10 mouse cellular contexts compared by ENCODE assay signal in the genomic region with DNA sequence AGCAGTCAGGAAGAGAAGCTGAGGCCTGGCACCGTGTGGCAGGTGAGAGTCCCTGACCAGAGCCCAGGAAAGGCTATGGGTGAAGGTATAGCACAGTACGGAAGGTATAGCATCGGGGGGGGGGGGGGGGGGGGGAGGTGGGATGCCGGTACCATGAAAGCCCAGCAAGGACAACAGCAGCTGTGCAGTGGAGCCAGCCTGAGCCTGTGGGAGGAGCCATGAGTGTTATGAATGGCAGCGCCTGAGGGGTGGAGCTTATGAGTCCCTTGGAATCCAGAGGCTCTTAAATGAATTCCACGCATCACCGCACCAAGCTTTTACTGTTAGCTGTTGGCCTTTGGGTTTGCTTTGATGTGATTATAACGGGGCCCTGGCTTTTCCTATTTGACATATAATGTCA.
DNase-seq lines count a peak whose midpoint lies in the region; ATAC-seq lines count a peak whose summit lies in the region.
"Had no signal": no experiment of that assay in that cellular context is flagged by ENCODE, and none has a peak within 500 bp of the region (broad histone marks: within the 10 kb centered on the region; RNA-seq: fewer than 3 reads in every experiment).

No protein-coding gene starts in this region.

- 28% methylated on average over 6 of the region's 8 CpGs for WGBS in hindbrain, embryonic 14.5 days
- WGBS in limb, embryonic 12.5 days, result 51% methylated on average over 7 of the region's 8 CpGs

- H3K4me1 ChIP-seq in hindbrain, embryonic 14.5 days (replicated peaks; ENCODE audit: control insufficient read depth, insufficient read depth, low read length), result peaks cover 21% of the 10 kb centered on the region
- H3K4me1 ChIP-seq in limb, embryonic 12.5 days (replicated peaks), result peaks cover 43% of the 10 kb centered on the region

- H3K4me2 ChIP-seq in hindbrain, embryonic 14.5 days (replicated peaks), result no peak overlapping the region
- no peak overlapping the region for H3K4me2 ChIP-seq in limb, embryonic 12.5 days

- ATAC-seq in hindbrain, embryonic 14.5 days (ENCODE audit: low FRiP score), result peak; percentile 28; the same call in 1 of the 2 replicates
- 0 out of 2 replicates have a peak, but pooled peaks have one; percentile 44 for ATAC-seq in limb, embryonic 12.5 days (ENCODE audit: insufficient number of reproducible peaks, insufficient read depth, low FRiP score, low TSS enrichment, low read depth)
- no peak for ATAC-seq in megakaryocyte-erythroid progenitor cell, adult 5-6 weeks (replicated peaks; ENCODE audit: low FRiP score, low TSS enrichment, poor library complexity, severe bottlenecking)

- peaks cover 7% of the 10 kb centered on the region; the same call in 1 of the 2 replicates for H3K36me3 ChIP-seq in hindbrain, embryonic 14.5 days (replicated peaks; ENCODE audit: control insufficient read depth, insufficient read depth)
- H3K36me3 ChIP-seq in limb, embryonic 12.5 days, result peaks cover 14% of the 10 kb centered on the region; the same call in 1 of the 2 replicates

- H3K27ac ChIP-seq in hindbrain, embryonic 14.5 days, result no peak overlapping the region
- H3K27ac ChIP-seq in limb, embryonic 12.5 days, result peak overlapping the region; percentile 74

- no peaks in the 10 kb centered on the region for H3K9me3 ChIP-seq in hindbrain, embryonic 14.5 days (ENCODE audit: control insufficient read depth, low read length)
- no peaks in the 10 kb centered on the region; the same call in 1 of the 2 replicates for H3K9me3 ChIP-seq in limb, embryonic 12.5 days

- no peak overlapping the region for H3K9ac ChIP-seq in hindbrain, embryonic 14.5 days
- no peak overlapping the region for H3K9ac ChIP-seq in limb, embryonic 12.5 days (replicated peaks)

- no peaks in the 10 kb centered on the region for H3K27me3 ChIP-seq in hindbrain, embryonic 14.5 days (ENCODE audit: control insufficient read depth, insufficient read depth, low read length)
- H3K27me3 ChIP-seq in limb, embryonic 12.5 days, result no peaks in the 10 kb centered on the region

- H3K4me3 ChIP-seq in hindbrain, embryonic 14.5 days (replicated peaks; ENCODE audit: low read length), result no peak overlapping the region
- H3K4me3 ChIP-seq in limb, embryonic 12.5 days (replicated peaks), result no peak overlapping the region

- peak; percentile 36 for DNase-seq in MN1 (ENCODE audit: low spot score)
- peak; percentile 54 for DNase-seq in ZHBTc4 (ENCODE audit: low read depth, low spot score)
- no peak for DNase-seq in hindbrain, embryonic 14.5 days (ENCODE audit: low spot score)
- DNase-seq in T-cell, adult 2 months (ENCODE audit: low spot score), result no peak
- DNase-seq in cerebellum, adult 11 months, result no peak
- DNase-seq: adrenal gland, postnatal 36 days; cerebellum, postnatal 36 days; heart, postnatal 36 days had no signal

Comparison
In these comparisons a context has a peak if more than half of its experiments do, and no peak if none do; other contexts are left out.
1. DNase-seq: peak in MN1 (single experiment) and ZHBTc4 (single experiment); none in hindbrain, embryonic 14.5 days (single experiment), T-cell, adult 2 months (single experiment) and cerebellum, adult 11 months (single experiment).